Mouse (Mus musculus) embryonic fibroblast, embryonic 13.5 days (primary cell): ENCODE measurements around the gene Car12. TPM values are rescaled to one million over a fixed set of nuclear protein-coding genes. Genes with fewer than 3 reads are reported as not detected.
"Not testable (repeated sequence)": the region's sequence is repeated elsewhere in the genome, so short reads cannot be mapped to it uniquely, and the experiment has no call there.

Experiments
- H3K27ac ChIP-seq: 2 replicates; pipeline ENCODE4 v1.5.1; 2012; ENCODE audit warnings: low read length, control low read depth, inconsistent platforms; ENCODE audit not compliant: insufficient read depth
- H3K4me1 ChIP-seq: 2 replicates; pipeline ENCODE4 v1.6.1; 2011; ENCODE audit warnings: low read length; ENCODE audit not compliant: control insufficient read depth, insufficient read depth
- H3K4me3 ChIP-seq: 2 replicates; pipeline ENCODE4 v1.5.1; 2011; ENCODE audit warnings: mild to moderate bottlenecking, control low read depth, low read length; ENCODE audit not compliant: insufficient read depth
- CTCF ChIP-seq: IDR thresholded peaks from 2 replicates; pipeline ENCODE4 v1.5.1; 2011; ENCODE audit warnings: mild to moderate bottlenecking, control low read depth, low read length, moderate library complexity, borderline replicate concordance; ENCODE audit not compliant: insufficient read depth
- POLR2A ChIP-seq: IDR thresholded peaks from 2 replicates; pipeline ENCODE4 v1.6.1; 2011; ENCODE audit warnings: low read depth, mild to moderate bottlenecking, control low read depth, low read length, moderate library complexity
- polyA plus RNA-seq: library from polyadenylated mRNA; stranded (reverse); fragments of >200 nt; gene quantifications from 2 replicates; pipeline ENCODE4 v1.2.4, GENCODE M21; 2011; ENCODE audit warnings: low read depth; ENCODE audit not compliant: missing spikeins, insufficient read length

Gene Car12
- polyA plus RNA-seq, 1 experiment = 5.3 TPM

DNA sequence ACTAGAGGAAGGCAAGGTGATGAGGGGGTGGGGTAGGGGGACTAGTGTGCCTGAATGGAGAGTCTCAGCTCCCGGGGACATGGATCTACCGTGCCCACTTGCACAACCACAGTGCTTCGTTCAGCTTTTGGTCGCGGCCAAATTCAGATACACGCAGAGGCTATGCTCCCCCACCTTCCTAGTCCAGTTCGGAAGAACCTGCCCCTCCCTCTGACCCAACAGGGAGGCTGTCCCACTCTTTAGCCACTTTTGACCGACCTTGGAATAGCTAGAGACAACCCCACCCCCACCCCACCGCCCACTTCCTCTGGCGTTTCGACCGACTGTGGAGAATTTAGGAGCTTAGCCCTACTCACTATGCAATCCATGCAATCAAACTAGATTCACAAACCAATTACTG lies 88.5 kb downstream of the Car12 start:
- TF ChIP-seq POLR2A = no peak
- TF ChIP-seq CTCF = no peak
- no peak overlapping the region for H3K27ac ChIP-seq
- H3K4me3 ChIP-seq = no peak overlapping the region
- H3K4me1 ChIP-seq = peaks cover 7% of the 10 kb centered on the region

DNA sequence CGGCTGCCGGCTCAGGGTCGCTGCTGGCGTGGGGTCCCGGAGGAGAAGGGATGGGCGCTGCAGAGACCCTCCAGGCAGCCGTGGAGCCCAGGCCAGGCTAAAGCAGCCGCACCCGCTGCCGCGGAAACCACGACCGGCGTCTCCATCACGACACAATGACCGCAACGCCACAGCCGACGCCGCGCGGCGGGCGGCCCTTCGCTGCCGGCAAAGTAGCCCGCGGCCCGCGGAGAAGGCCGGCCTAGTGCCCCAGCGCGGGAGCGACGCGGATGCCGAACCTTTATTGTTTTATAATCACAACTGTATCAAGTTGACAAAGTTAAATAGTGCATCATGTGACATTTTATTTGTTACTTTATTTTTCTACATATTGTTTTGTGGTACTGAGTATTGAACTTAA lies 92.5 kb downstream of the Car12 start:
- peak overlapping the region; percentile 78; the same call in 1 of the 2 replicates for H3K27ac ChIP-seq
- H3K4me3 ChIP-seq, H3K4me1 ChIP-seq: not testable (repeated sequence)

- Histone ChIP-seq H3K4me3 (no peak overlapping the region), H3K4me1 (peaks cover 2% of the 10 kb centered on the region; the same call in 1 of the 2 replicates), H3K27ac (no peak overlapping the region)
- no peak for TF ChIP-seq POLR2A
- TF ChIP-seq CTCF = no peak
These were observed 99.9 kb downstream of the Car12 start for GRCm38 (mm10) chr9:66813392-66813791.

Other genes with a start within 250 kb of the Car12 start
- gene Fbxl22, start 199.1 kb upstream of the Car12 start, polyA plus RNA-seq = 0.65 and 0.87 TPM in 2 replicates
- gene Usp3, start 120.5 kb upstream of the Car12 start, polyA plus RNA-seq = 44.2 and 47.2 TPM in 2 replicates
- 19.2 and 26.4 TPM in 2 replicates for gene Aph1b, start 81.8 kb downstream of the Car12 start, polyA plus RNA-seq
- 0.32 and 0.33 TPM in 2 replicates for gene Gm10647, start 83.4 kb downstream of the Car12 start, polyA plus RNA-seq
- gene Aph1c, start 121.0 kb downstream of the Car12 start, polyA plus RNA-seq = 0.40 and 4.9 TPM in 2 replicates
- gene Rab8b, start 206.0 kb downstream of the Car12 start, polyA plus RNA-seq = 31.9 and 32.5 TPM in 2 replicates
- gene Rps27l, start 232.4 kb downstream of the Car12 start, polyA plus RNA-seq = 664 and 850 TPM in 2 replicates